Mouse (Mus musculus): ENCODE results near the gene Maf. TPM values are rescaled to one million over a fixed set of nuclear protein-coding genes. Genes with fewer than 3 reads are reported as not detected.

The Maf gene
- polyA plus RNA-seq (2015; fragmentation: Nextera tagmentation; extraction: Ambion mirVana), result 3.8 and 4.1 TPM in 2 replicates

DNA sequence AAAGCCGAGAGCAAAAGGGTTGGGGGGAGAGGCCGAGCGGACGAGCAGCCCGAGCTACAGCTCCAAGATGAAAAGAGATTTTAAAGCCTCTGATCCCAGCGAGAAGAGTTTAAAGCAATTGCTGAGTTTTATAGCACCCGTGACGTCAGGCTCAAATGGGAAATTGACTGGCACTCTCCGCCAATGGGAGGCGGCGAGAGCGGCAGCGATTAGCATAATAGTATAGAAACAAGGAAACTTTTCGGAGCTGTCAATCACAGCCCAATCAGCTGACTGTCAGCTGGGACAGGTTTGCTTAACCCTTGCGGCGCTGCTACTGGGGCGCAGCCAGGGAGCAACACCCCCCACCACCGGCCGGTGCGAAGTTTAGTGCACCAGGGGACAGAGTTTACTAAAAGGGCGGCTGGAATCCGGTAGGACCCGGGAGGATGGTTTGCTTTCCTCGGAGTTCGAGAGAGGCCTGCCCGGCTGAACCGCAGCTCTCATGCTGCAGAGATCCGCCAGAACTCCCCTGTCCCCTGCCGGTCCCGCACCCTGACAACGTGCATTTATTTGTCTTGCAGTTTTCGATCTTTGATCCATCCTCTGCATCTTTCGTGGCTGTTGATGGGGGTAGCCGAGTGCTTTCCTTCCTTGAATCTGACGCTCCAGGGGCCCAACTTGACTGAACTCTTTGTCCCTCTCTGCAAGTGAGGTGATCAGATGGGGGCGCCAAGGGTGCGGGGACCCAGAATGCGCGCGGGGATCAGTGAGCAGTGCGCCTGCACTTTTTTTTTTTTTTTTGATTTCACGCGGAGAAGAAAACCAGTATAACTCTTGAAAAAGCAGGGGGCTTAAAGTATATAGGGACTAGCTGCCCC lies at the start of gene Maf:
Gene Maf, minus strand, starts transcription at position 64 of the 860 bp plus-strand sequence.
- Histone ChIP-seq H3K36me3 (ENCODE audit: poor library complexity, severe bottlenecking) (no peaks in the 10 kb centered on the region), H3K4me1 (peaks cover 32% of the 10 kb centered on the region), H3K4me2 (peak within 1 kb of the TSS; percentile 77), H3K9me3 (replicated peaks) (no peaks in the 10 kb centered on the region), H3K9ac (peak within 1 kb of the TSS; percentile 74), H3K27ac (peak within 1 kb of the TSS; percentile 84), H3K4me3 (peak within 1 kb of the TSS; percentile 64), H3K27me3 (peaks cover 47% of the 10 kb centered on the region)
- peak; percentile 72 for ATAC-seq
- WGBS, result under 1% methylated on average over 43 of the region's 43 CpGs

DNA sequence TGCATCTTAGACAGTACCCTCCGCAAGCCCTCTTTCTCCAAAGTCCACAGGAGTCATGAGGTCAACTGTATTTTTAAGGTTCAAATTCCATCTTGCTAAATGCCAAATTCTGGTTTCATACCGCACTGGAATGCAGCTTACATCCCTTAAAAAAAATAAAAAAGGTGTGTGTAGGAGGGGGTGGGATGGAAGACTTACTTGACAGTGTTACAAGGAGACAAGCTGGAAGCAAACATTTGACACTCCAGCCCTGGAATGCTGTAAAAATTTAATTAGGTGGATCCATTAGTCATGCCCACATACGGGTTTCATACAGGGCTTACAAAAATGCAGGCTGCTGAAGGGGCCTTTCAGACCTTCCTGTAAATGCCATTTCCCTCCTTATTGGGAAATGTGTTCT lies 49.4 kb upstream of the Maf start:
- Histone ChIP-seq H3K4me2 (no peak overlapping the region), H3K27me3 (no peaks in the 10 kb centered on the region), H3K36me3 (ENCODE audit: poor library complexity, severe bottlenecking) (no peaks in the 10 kb centered on the region), H3K9ac (no peak overlapping the region), H3K27ac (no peak overlapping the region), H3K9me3 (replicated peaks) (no peaks in the 10 kb centered on the region), H3K4me1 (peaks cover 12% of the 10 kb centered on the region), H3K4me3 (no peak overlapping the region)
- no peak for ATAC-seq
- WGBS, result 69% methylated on average over 3 of the region's 3 CpGs

DNA sequence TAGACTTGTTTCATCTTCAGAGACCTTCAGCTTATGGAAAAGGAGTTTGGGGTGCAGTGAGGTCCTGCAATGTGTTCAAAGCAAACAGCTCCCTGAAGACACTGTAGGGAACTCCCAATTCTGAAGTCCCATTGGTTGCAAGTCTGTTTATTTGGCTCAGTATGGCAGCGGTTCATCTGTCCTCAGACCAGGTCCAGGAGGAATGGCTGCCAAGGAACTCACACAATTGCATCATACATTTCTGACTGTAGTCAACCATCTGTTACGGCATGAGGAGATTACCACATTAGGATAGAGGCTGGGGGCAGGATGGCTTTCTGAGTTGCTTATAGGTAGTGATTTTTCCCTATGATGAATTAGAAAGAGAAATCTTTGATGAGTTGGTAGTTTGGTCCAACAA lies 48.4 kb upstream of the Maf start:
- H3K4me2 ChIP-seq, result no peak overlapping the region
- H3K9me3 ChIP-seq (replicated peaks), result no peaks in the 10 kb centered on the region
- H3K27ac ChIP-seq, result no peak overlapping the region
- H3K4me3 ChIP-seq, result no peak overlapping the region
- no peak overlapping the region for H3K9ac ChIP-seq
- WGBS, result 88% methylated on average over 2 of the region's 2 CpGs
- H3K36me3 ChIP-seq (ENCODE audit: poor library complexity, severe bottlenecking), result no peaks in the 10 kb centered on the region
- H3K4me1 ChIP-seq, result peaks cover 12% of the 10 kb centered on the region
- no peaks in the 10 kb centered on the region for H3K27me3 ChIP-seq
- no peak for ATAC-seq

DNA sequence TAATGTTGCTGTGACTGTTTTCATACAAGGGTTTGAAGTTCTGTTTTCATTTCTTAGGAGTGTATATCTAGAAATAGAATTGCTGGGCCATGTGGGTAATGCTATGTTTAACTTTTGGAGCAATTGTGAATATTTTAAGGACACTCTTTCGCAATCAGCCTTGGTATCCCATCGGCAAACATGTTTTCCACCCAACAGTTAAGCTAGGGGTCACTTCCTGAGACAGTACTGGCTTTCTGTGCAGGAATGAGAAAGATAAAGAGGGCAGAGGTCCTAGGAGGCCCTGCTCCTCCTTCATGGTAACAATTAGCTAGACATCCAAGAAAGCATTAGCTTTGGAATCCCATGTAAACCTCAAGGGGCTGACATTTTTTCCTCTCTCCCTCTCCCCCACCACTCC lies 47.1 kb upstream of the Maf start:
- H3K9me3 ChIP-seq (replicated peaks), result no peaks in the 10 kb centered on the region
- ATAC-seq, result no peak
- peaks cover 12% of the 10 kb centered on the region for H3K4me1 ChIP-seq
- H3K27ac ChIP-seq, result no peak overlapping the region
- H3K36me3 ChIP-seq (ENCODE audit: poor library complexity, severe bottlenecking), result no peaks in the 10 kb centered on the region
- H3K4me2 ChIP-seq, result no peak overlapping the region
- no peak overlapping the region for H3K9ac ChIP-seq
- H3K27me3 ChIP-seq, result no peaks in the 10 kb centered on the region
- H3K4me3 ChIP-seq, result no peak overlapping the region
- WGBS, result 80% methylated on average over 2 of the region's 2 CpGs

DNA sequence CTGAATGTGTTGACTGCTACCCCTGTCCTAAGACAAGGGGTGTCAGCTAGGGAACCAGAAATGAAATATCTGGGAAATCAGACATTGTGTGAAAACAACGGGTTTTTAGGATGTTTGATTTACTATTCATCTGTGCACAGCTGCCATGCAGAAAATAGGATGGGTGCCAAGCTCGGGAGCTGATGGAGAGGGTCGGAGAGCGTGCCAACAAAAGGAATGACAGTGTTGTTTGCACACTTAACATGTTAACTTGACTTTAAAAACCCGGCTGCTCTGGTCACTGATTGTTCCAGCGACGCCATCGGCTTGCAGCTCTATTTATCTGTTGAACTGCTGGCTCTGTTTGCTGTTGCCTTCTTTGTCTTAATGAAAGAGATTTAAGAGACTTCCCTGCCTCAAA lies 46.2 kb upstream of the Maf start:
- Histone ChIP-seq H3K9me3 (replicated peaks) (peaks cover 5% of the 10 kb centered on the region; the same call in 1 of the 2 replicates), H3K27me3 (no peaks in the 10 kb centered on the region), H3K4me2 (no peak overlapping the region), H3K4me3 (no peak overlapping the region), H3K36me3 (ENCODE audit: poor library complexity, severe bottlenecking) (no peaks in the 10 kb centered on the region), H3K9ac (no peak overlapping the region), H3K4me1 (peaks cover 12% of the 10 kb centered on the region), H3K27ac (peak overlapping the region; percentile 36; the same call in 1 of the 2 replicates)
- ATAC-seq, result no peak
- WGBS, result 43% methylated on average over 8 of the region's 8 CpGs

DNA sequence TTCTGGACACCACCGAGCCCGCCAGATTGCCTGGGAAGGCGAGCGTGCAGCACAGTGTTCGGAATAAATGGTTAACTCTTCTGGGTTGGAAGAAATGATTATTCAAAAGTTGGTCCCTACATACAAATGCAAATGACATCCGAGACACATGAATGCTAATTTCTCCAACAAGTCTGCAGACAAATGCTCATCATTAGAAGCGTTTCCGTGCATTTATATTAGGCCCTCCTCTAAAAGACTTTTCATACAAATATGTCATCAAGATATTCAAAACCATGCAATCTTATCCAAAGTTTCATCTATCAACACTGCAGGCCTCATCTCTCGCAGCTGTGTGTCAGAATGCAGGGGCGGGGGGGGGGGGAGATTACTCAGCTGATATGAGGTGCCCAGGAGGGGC lies 39.8 kb upstream of the Maf start:
- no peaks in the 10 kb centered on the region for H3K27me3 ChIP-seq
- no peaks in the 10 kb centered on the region for H3K4me1 ChIP-seq
- peaks cover 5% of the 10 kb centered on the region; the same call in 1 of the 2 replicates for H3K9me3 ChIP-seq (replicated peaks)
- WGBS, result 60% methylated on average over 10 of the region's 10 CpGs
- H3K9ac ChIP-seq, result no peak overlapping the region
- H3K4me3 ChIP-seq, result no peak overlapping the region
- ATAC-seq, result peak; percentile 33; the same call in 1 of the 2 replicates
- H3K27ac ChIP-seq, result no peak overlapping the region
- no peak overlapping the region for H3K4me2 ChIP-seq
- no peaks in the 10 kb centered on the region for H3K36me3 ChIP-seq (ENCODE audit: poor library complexity, severe bottlenecking)

DNA sequence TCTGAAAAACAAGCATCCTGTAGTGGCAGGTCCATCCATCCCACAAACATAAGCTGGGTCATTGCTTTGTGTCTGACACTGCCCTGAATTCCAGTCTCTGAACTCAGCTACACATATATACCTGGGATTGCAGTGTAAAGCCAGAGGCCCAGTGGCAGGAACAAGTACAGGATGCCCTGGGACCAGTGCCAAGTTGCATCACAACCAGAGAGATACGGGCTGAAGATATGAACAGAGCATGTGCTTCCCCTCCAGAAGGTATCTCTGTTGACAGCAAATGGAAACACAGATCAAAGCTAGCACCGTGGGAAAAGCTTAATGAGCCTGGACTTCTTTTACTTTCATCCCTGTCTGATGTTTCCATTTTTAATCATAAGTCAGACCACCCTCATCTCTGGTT lies 38.1 kb upstream of the Maf start:
- H3K4me1 ChIP-seq, result no peaks in the 10 kb centered on the region
- H3K27me3 ChIP-seq, result no peaks in the 10 kb centered on the region
- 59% methylated on average over 2 of the region's 2 CpGs for WGBS

DNA sequence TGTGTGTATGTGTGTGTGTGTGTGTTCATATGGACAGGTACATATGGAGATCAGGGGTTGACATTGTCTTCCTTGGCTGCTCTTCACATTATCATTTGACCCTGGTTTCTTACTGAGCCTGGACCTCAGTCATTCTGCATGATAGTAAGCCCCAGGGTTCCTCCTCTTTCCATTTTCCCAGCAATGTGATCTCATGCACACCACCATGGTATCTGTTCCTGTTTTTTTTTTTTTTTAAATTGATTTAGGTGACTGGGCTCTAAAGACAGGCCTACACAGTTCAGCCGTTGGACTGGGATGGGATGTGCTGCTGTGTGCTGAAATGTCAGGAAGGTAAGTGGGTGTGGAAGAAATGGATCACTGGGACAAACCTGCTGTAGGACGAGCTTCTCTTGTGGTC lies 35.8 kb upstream of the Maf start:
- H3K27ac ChIP-seq, result no peak overlapping the region
- no peak for ATAC-seq
- WGBS, result 90% methylated on average over 2 of the region's 2 CpGs
- no peak overlapping the region for H3K4me3 ChIP-seq
- no peak overlapping the region for H3K9ac ChIP-seq
- H3K36me3 ChIP-seq (ENCODE audit: poor library complexity, severe bottlenecking), result no peaks in the 10 kb centered on the region
- no peaks in the 10 kb centered on the region for H3K27me3 ChIP-seq
- no peaks in the 10 kb centered on the region for H3K4me1 ChIP-seq
- no peaks in the 10 kb centered on the region for H3K9me3 ChIP-seq (replicated peaks)
- H3K4me2 ChIP-seq, result no peak overlapping the region

More for the DNA sequence above, 38.1 kb upstream of the Maf start:
- no peak overlapping the region for H3K4me3 ChIP-seq
- H3K4me2 ChIP-seq, result no peak overlapping the region
- H3K27ac ChIP-seq, result no peak overlapping the region
- peaks cover 5% of the 10 kb centered on the region; the same call in 1 of the 2 replicates for H3K9me3 ChIP-seq (replicated peaks)
- no peak for ATAC-seq
- no peaks in the 10 kb centered on the region for H3K36me3 ChIP-seq (ENCODE audit: poor library complexity, severe bottlenecking)
- no peak overlapping the region for H3K9ac ChIP-seq

DNA sequence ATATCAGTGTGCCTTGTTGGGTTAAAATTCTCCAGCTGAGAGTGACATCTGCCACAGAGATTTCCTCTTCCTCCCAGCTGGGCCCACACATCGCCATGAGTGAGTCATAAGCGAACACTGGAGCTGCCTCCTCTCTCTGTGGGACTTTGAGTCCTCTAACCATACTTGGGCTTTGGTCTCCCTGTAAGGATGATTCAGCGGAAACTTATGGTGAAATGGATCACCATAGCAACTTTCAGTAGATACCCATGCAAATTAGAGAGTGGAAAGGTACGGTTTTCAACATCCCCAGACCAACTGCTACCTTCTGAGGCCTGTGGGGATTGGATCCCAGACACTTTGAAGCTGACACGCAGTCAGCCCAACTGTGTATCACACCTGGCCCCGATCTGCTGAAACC lies 35.1 kb upstream of the Maf start:
- no peaks in the 10 kb centered on the region for H3K27me3 ChIP-seq
- H3K27ac ChIP-seq, result no peak overlapping the region

DNA sequence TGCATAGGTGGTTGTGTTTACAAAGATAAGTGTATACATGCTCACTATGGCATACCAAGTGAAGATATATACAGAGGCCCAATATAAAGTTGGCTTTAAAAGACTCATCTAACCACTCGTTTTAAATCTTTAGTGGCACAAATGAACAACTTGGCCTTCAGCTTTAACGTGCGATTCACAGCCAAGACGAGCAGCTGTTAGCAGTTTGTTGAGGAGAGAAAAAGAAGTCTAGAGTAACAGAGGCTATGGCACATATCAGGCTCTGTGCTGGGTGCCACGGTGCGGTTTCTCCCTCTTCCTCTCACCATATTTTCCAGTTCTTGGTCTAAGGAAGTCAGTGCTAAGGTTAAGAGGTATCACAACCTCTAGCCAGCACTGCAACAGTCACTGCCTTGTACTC lies 34.4 kb upstream of the Maf start:
- no peak for ATAC-seq
- no peaks in the 10 kb centered on the region for H3K36me3 ChIP-seq (ENCODE audit: poor library complexity, severe bottlenecking)
- H3K27ac ChIP-seq, result no peak overlapping the region
- H3K9me3 ChIP-seq (replicated peaks), result no peaks in the 10 kb centered on the region
- H3K27me3 ChIP-seq, result no peaks in the 10 kb centered on the region
- no peak overlapping the region for H3K4me3 ChIP-seq
- WGBS, result 85% methylated on average over 6 of the region's 6 CpGs
- no peaks in the 10 kb centered on the region for H3K4me1 ChIP-seq
- no peak overlapping the region for H3K9ac ChIP-seq
- H3K4me2 ChIP-seq, result no peak overlapping the region

More for the DNA sequence above, 35.1 kb upstream of the Maf start:
- no peaks in the 10 kb centered on the region for H3K4me1 ChIP-seq
- ATAC-seq, result no peak
- WGBS, result 94% methylated on average over 6 of the region's 6 CpGs
- H3K4me3 ChIP-seq, result no peak overlapping the region
- H3K9me3 ChIP-seq (replicated peaks), result no peaks in the 10 kb centered on the region
- no peaks in the 10 kb centered on the region for H3K36me3 ChIP-seq (ENCODE audit: poor library complexity, severe bottlenecking)
- H3K4me2 ChIP-seq, result no peak overlapping the region
- no peak overlapping the region for H3K9ac ChIP-seq

DNA sequence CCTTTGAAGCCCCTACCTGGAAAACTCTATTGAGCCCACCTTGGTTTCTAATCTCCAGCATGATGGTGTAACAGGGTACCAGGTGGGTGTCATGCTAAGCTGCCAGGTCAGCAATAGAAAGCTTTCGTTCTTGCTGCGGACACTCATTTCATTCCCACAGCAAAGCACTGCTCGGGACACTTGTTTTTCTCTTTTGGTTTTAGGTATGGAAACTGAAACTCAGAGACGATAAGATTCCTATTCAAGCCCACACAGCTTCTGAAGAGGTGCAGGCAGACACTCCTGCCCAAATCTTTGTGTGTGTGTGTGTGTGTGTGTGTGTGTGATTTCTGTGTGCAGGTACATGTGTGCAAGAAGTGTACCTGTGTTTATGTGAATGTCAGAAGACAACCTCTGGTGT lies 32.2 kb upstream of the Maf start:
- Histone ChIP-seq H3K36me3 (ENCODE audit: poor library complexity, severe bottlenecking) (no peaks in the 10 kb centered on the region), H3K4me2 (no peak overlapping the region), H3K9me3 (replicated peaks) (no peaks in the 10 kb centered on the region), H3K27me3 (no peaks in the 10 kb centered on the region), H3K9ac (no peak overlapping the region), H3K27ac (no peak overlapping the region), H3K4me1 (no peaks in the 10 kb centered on the region), H3K4me3 (no peak overlapping the region)
- 93% methylated on average over 4 of the region's 4 CpGs for WGBS
- no peak for ATAC-seq

DNA sequence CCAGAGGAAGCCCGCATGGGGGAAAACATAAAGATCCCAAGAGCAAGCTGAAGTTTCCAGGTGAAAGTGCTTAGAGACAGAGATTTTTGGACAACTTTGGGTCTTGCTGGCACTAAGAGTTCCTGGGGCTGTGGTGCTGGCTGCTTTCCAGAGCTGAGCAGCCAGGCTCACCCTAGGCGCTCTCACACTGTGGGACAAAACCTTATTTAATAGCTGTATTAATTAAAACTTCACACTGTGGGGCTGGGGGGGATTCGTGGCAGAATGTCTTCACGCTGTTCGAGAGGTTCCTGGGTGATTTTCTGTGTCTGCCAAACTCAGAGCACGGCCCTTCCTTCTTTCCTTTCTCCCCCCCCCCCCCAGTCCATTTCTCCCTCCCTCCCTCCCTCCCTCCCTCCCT lies 24.8 kb upstream of the Maf start:
- H3K9ac ChIP-seq, result no peak overlapping the region
- peak; percentile 57; the same call in 1 of the 2 replicates for ATAC-seq
- 35% methylated on average over 5 of the region's 6 CpGs for WGBS

More for the DNA sequence above, 24.8 kb upstream of the Maf start:
- H3K4me1 ChIP-seq, result peaks cover 5% of the 10 kb centered on the region; the same call in 1 of the 2 replicates
- H3K27ac ChIP-seq, result 0 out of 2 replicates have a peak overlapping the region, but pooled peaks have one; percentile 6
- no peaks in the 10 kb centered on the region for H3K27me3 ChIP-seq
- H3K9me3 ChIP-seq (replicated peaks), result no peaks in the 10 kb centered on the region
- H3K4me3 ChIP-seq, result no peak overlapping the region
- no peak overlapping the region for H3K4me2 ChIP-seq
- no peaks in the 10 kb centered on the region for H3K36me3 ChIP-seq (ENCODE audit: poor library complexity, severe bottlenecking)

All from forebrain, embryonic 13.5 days (tissue).